Mouse (Mus musculus) MEL (cell line): ENCODE measurements at regions not wholly inside any gene's neighbourhood (a gene's known extent, or its start where the extent isn't known, plus 50 kb on each side); places are given as distances from the start of the nearest gene placed in this dataset.

Experiments
- DNase-seq: peaks from one replicate; pipeline ENCODE4 v3.0.0; 2011; ENCODE audit warnings: low read depth, low spot score
- H3K27ac ChIP-seq: 2 replicates; pipeline ENCODE4 v1.5.1; 2012; ENCODE audit warnings: low read depth, mild to moderate bottlenecking, control low read depth, low read length, moderate library complexity; ENCODE audit not compliant: control insufficient read depth
- H3K27me3 ChIP-seq, 2 experiments: fragments of 150-350 bp in 1 of 2; sonication (generic) in 1 of 2; 2 replicates each; pipeline ENCODE4 v1.6.1; 2012; ENCODE audit warnings: low read length in 2 of 2, mild to moderate bottlenecking in 2 of 2, improper control_type of control experiment in 1 of 2, moderate library complexity in 1 of 2; ENCODE audit not compliant: insufficient read depth in 2 of 2, control insufficient read depth in 1 of 2
- H3K36me3 ChIP-seq, 2 experiments: 2 replicates each; pipeline ENCODE4 v1.6.1; 2012 to 2014; ENCODE audit warnings: low read length in 2 of 2, improper control_type of control experiment in 1 of 2, inconsistent platforms in 1 of 2, mild to moderate bottlenecking in 1 of 2; ENCODE audit not compliant: insufficient read depth in 2 of 2, control insufficient read depth in 1 of 2
- H3K4me1 ChIP-seq, 2 experiments: fragments of 150-350 bp in 1 of 2; sonication (generic) in 1 of 2; 2 replicates each; pipeline ENCODE4 v1.6.1; 2012; ENCODE audit warnings: low read length in 2 of 2, improper control_type of control experiment in 1 of 2, mild to moderate bottlenecking in 1 of 2; ENCODE audit not compliant: insufficient read depth in 2 of 2, control insufficient read depth in 1 of 2
- H3K4me3 ChIP-seq, 2 experiments: fragments of 150-350 bp in 1 of 2; sonication (generic) in 1 of 2; 2 replicates each; pipeline ENCODE4 v1.5.1; 2012; ENCODE audit warnings: low read depth in 2 of 2, low read length in 2 of 2, mild to moderate bottlenecking in 2 of 2, moderate library complexity in 2 of 2, control low read depth in 1 of 2, improper control_type of control experiment in 1 of 2; ENCODE audit not compliant: control insufficient read depth in 1 of 2, insufficient read depth in 1 of 2
- H3K79me2 ChIP-seq: 2 replicates; pipeline ENCODE4 v1.6.1; 2012; ENCODE audit warnings: mild to moderate bottlenecking, low read length, moderate library complexity; ENCODE audit not compliant: control insufficient read depth, poor library complexity, insufficient read depth
- H3K9ac ChIP-seq: 2 replicates; pipeline ENCODE4 v1.6.1; 2012; ENCODE audit warnings: low read depth, mild to moderate bottlenecking, control low read depth, low read length, moderate library complexity; ENCODE audit not compliant: control insufficient read depth, poor library complexity, severe bottlenecking
- H3K9me3 ChIP-seq: fragments of 150-350 bp; sonication (generic); replicated peaks from 2 replicates; pipeline ENCODE4 v1.6.1; 2012; ENCODE audit warnings: mild to moderate bottlenecking, low read length, improper control_type of control experiment, moderate library complexity; ENCODE audit not compliant: insufficient read depth
- BHLHE40 ChIP-seq: IDR thresholded peaks from 2 replicates; pipeline ENCODE4 v1.6.1; 2012; ENCODE audit warnings: low read depth, mild to moderate bottlenecking, inconsistent platforms, low read length, improper control_type of control experiment, borderline replicate concordance
- CHD1 ChIP-seq: IDR thresholded peaks from 2 replicates; pipeline ENCODE4 v1.6.1; 2012; ENCODE audit warnings: low read depth, mild to moderate bottlenecking, inconsistent platforms, low read length, improper control_type of control experiment
- CTCF ChIP-seq, 3 experiments: IDR thresholded peaks in 2 of 3; conservative IDR thresholded peaks in 1 of 3; 2 replicates each; pipeline ENCODE4 v1.5.1; 2011 to 2012; ENCODE audit warnings: low read length in 3 of 3, low read depth in 2 of 3, mild to moderate bottlenecking in 2 of 3, improper control_type of control experiment in 1 of 3, inconsistent platforms in 1 of 3, mixed read lengths in 1 of 3, moderate library complexity in 1 of 3; ENCODE audit not compliant: control insufficient read depth in 1 of 3, insufficient read depth in 1 of 3, poor library complexity in 1 of 3, severe bottlenecking in 1 of 3
- JUND ChIP-seq: IDR thresholded peaks from 2 replicates; pipeline ENCODE4 v1.6.1; 2011; ENCODE audit warnings: low read depth, mild to moderate bottlenecking, improper control_type of control experiment, low read length
- MAZ ChIP-seq: IDR thresholded peaks from 2 replicates; pipeline ENCODE4 v1.6.1; 2012; ENCODE audit warnings: low read depth, mild to moderate bottlenecking, inconsistent platforms, low read length, improper control_type of control experiment
- MXI1 ChIP-seq: IDR thresholded peaks from 2 replicates; pipeline ENCODE4 v1.6.1; 2011; ENCODE audit warnings: mild to moderate bottlenecking, low read depth, low read length, improper control_type of control experiment
- POLR2AphosphoS2 ChIP-seq: IDR thresholded peaks from 2 replicates; pipeline ENCODE4 v1.6.1; 2011; ENCODE audit warnings: low read length, improper control_type of control experiment
- RAD21 ChIP-seq: IDR thresholded peaks from 2 replicates; pipeline ENCODE4 v1.6.1; 2011; ENCODE audit warnings: mild to moderate bottlenecking, low read depth, low read length, improper control_type of control experiment
- RCOR1 ChIP-seq: IDR thresholded peaks from 2 replicates; pipeline ENCODE4 v1.6.1; 2012; ENCODE audit warnings: low read depth, mild to moderate bottlenecking, inconsistent platforms, low read length, improper control_type of control experiment
- TCF12 ChIP-seq: IDR thresholded peaks from 2 replicates; pipeline ENCODE4 v1.6.1; 2014; ENCODE audit warnings: low read depth, mild to moderate bottlenecking, inconsistent platforms, low read length, improper control_type of control experiment, moderate library complexity

DNA sequence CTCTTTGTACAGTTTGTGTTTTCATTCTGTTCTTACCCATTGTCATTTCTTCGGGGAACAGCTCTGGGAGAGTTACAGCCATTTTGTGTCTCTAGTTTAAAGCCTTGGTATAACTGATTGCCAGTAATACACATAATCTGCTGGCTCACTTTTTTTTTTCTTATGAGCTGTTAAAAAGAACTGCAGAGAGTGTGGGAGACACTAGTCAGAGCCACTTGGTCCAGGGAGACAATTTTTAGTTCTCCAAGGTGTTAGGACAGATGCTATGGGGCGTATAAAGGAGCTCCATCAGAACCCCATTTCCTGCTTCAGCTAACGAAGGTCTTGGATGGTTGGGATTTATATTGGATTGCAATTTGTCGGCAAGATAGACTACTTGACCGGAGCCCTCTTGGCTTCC lies 93.6 kb upstream of the Pmfbp1 start:
- Histone ChIP-seq H3K9ac (no peak overlapping the region), H3K4me3 (no peak overlapping the region), H3K4me1 (no peaks in the 10 kb centered on the region), H3K79me2 (no peaks in the 10 kb centered on the region), H3K27me3 (no peaks in the 10 kb centered on the region), H3K27ac (no peak overlapping the region), H3K9me3 (no peaks in the 10 kb centered on the region), H3K36me3 (no peaks in the 10 kb centered on the region)
- no peak for DNase-seq
- TF ChIP-seq TCF12 = no peak
- TF ChIP-seq RAD21 = no peak
- no peak for TF ChIP-seq MXI1
- TF ChIP-seq BHLHE40 = no peak
- TF ChIP-seq POLR2AphosphoS2 = no peak
- TF ChIP-seq JUND = no peak

DNA sequence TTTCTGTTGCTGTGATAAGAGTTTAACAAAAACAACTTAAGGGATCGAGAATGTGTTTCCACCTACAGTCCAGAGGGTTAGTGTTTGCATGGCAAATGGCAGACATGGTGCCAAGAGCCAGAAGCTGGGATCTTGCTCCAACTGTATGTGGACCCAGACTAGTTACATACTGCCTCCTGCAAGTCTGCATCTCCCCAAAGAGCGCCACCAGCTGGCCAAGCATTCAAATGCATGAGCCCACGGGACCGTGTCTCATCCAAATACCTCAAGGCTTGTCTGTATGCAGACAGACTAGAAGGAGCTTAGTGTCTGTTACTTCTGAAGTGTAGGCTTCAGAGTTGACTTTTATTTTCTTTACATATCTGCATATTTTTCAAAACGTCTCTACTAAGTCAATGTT lies 85.9 kb upstream of the Pmfbp1 start:
- peak; percentile 4 for DNase-seq
- Histone ChIP-seq H3K27ac (no peak overlapping the region), H3K4me1 (no peaks in the 10 kb centered on the region), H3K9ac (no peak overlapping the region), H3K79me2 (no peaks in the 10 kb centered on the region), H3K4me3 (no peak overlapping the region), H3K27me3 (no peaks in the 10 kb centered on the region), H3K36me3 (no peaks in the 10 kb centered on the region), H3K9me3 (no peaks in the 10 kb centered on the region)
- no peak for TF ChIP-seq RCOR1
- 0 out of 6 replicates have a peak, but pooled peaks of 1 of the 3 experiments have one; percentile 11 for TF ChIP-seq CTCF (IDR thresholded peaks at IDR 0.05 in 2 of 3, conservative IDR thresholded peaks at IDR 0.05 in 1 of 3; ENCODE audit: control insufficient read depth in 1 of 3, insufficient read depth in 1 of 3, low read depth in 2 of 3, low read length in 3 of 3, poor library complexity in 1 of 3, severe bottlenecking in 1 of 3)

DNA sequence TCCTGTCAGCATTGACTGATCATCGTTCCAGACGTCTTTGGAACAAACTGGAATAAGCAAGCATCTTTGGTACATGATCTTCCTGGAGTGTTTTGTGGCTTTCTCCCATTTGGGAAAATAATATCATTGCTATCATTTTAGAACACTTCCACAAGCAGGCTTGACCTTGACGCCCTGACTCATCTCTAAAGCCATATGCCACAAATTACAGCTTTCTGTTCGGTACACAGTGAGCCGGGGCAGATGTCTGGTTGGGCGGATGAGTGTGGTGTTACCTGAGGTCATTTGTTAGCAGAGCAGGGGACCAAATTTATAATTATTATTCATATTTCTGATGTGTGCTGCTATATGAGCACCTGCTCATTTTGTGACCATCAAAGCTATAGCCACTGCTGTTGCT lies 83.3 kb upstream of the Pmfbp1 start:
- Histone ChIP-seq H3K79me2 (no peaks in the 10 kb centered on the region), H3K27me3 (no peaks in the 10 kb centered on the region), H3K9ac (no peak overlapping the region), H3K4me3 (no peak overlapping the region), H3K4me1 (no peaks in the 10 kb centered on the region), H3K36me3 (no peaks in the 10 kb centered on the region)
- DNase-seq = no peak
- TF ChIP-seq CHD1 (no peak), BHLHE40 (no peak)
- TF ChIP-seq, all 39 proteins: peak for 0
- H3K9me3 ChIP-seq = no peaks in the 10 kb centered on the region
- no peak overlapping the region for H3K27ac ChIP-seq

DNA sequence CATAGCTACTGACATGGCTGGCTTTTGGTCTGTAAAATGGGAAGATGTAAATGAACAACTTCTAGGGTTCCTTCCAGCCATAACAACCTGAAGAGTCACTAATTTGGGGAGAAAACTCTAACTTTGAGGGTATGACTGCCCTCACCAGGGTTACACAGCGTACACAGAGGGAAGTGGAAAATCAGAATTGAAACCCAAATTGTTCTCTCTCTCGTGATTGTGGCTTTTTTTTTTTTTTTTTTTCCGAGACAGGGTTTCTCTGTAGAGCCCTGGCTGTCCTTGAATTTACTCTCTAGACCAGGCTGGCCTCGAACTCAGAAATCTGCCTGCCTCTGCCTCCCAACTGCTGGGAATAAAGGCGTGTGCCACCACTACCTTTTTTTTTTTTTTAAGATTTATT lies 80.4 kb upstream of the Pmfbp1 start:
- no peak for TF ChIP-seq MAZ
- Histone ChIP-seq H3K79me2 (no peaks in the 10 kb centered on the region), H3K9ac (no peak overlapping the region), H3K4me3 (no peak overlapping the region), H3K9me3 (no peaks in the 10 kb centered on the region), H3K36me3 (no peaks in the 10 kb centered on the region), H3K27ac (no peak overlapping the region), H3K27me3 (no peaks in the 10 kb centered on the region), H3K4me1 (no peaks in the 10 kb centered on the region)
- no peak for DNase-seq
